Mouse (Mus musculus) monocyte, adult 2 months (primary cell): ENCODE data around the gene Vwa8.

Source experiments
- DNase-seq, 2 experiments: peaks; one replicate each; pipeline ENCODE4 v3.0.0; 2022; ENCODE audit warnings: low spot score in 2 of 2, low read depth in 1 of 2

The Vwa8 gene

DNA sequence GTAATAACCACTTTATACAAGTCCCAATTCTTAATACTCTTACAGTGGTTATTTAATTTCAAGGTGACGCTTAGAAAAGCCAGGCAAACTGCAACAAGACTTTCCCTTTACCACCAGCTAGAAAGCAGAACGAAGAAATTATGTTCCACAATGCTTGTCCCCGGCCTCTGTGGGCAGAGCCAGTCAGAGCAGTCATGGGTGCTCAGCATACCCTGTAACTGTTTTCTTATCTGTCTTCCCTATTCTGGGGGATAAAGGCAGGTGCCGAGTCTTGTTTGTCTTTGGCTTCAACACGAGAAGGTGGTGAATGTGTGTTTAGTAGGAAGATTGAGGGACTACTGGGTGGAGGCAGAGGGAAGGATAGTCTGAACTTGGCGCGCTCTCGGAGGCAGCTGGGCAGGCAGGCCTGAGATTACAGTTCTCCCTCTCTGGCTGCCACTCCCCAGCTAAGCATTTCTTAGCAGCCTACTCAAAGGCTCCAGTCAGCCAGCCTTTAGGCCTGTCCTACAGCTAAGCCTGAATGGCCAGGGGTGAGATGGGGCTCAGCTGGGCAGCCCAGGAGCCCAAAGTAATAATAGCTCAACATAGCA lies 365.9 kb downstream of the Vwa8 start:
- DNase-seq: no peak

DNA sequence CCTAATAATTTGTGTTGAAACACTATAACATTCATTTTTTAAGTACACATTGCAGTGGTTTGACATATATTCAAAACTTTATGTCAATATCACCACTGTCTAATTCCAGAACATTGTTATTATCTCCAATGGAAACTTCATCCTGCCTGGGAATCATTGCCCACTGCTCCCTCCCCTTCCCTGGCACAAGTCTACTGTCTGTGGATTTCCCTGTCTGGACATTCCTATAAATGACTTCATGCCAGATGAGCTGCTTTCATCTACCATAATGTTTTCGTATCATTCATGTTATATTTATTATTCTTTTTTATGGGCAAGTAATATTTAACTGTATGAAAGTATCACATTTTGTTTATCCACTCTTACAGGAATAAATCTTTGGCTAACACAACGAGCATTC lies 367.5 kb downstream of the Vwa8 start:
- no peak for DNase-seq

DNA sequence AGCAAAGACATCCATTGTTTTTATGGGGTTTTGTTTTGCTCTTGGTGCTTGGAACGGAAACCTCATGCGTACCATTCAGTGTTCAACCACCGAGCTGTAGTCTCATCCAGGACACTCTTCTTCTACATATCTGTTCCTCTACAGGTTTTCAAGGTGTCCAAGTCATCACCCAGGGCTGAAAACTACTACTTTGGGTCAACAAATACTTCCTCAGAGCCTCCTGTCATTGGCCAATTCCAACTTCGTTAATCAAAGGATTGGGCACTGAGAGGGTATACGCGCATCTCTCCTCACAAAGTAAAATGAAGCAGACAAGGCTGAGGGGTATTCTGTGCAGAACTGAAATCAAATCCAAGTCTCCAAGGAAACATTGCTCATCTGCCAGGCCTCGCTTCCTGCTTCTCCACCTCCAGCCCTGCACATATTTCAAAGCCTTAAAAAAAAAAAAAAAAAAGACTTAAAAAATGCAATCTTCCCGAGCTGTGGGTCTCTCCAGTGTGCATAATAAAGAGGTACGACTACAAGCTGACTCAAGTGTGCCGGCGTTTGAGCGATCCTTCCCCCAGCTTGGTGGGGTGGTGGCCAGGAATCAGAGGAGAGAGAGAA lies 374.7 kb downstream of the Vwa8 start:
- DNase-seq: no peak

DNA sequence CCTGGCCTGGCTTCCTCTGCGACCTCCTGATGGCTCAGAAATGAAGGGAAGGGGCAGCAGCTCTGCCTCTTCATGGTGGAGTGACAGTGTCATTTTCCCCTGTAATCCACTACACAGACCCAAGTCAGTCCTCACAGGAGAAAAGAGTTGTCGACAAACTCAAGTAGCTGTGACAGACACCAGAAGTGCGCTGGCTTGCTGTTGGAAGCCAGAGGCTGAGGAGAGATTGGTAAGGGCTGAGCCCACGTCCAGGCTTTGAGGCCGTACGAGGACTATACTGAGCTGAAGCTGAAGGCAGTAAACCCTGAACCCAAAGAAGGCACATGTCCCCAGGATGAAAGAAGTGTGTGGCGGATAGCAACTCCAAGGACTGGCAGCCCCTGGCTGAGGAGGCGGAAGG lies 376.6 kb downstream of the Vwa8 start:
- DNase-seq: no peak

DNA sequence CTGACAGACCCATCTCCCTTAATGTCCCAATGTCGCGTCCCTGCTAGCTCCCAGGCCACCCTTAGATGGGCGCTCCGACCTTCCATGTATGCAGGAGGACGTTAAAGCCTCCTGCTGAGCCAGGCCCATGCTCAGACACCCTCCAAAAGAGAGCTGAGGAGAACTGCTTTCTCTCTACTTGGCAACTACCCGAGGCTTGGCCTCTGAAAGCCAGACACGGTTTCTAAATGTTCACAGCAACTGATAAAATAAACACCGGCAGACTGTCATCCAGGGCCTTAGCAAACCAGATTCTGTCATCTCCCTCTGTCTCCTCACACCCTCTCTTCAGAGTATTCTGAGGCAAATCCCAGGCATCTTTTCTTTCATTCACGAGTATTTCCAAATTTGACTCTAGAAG lies 377.2 kb downstream of the Vwa8 start:
- DNase-seq: no peak

DNA sequence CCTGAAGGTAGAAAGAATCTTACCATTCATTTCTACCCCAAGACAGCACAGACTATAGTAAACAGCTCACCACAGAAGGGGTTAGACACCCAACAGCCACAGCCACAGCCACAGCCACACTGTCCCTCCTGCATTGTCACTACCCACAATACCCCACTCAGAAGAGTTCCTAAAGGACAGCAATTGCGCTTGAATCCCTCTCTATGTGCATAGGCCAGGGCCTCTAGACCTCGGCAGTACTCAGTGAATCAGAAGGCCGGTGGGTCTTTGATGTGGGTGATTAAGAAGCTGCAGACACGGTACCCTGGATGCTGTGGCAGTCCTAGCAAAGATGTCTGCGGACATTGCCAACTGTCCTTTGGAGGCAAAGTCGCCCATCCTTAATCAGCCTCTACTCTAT lies 377.9 kb downstream of the Vwa8 start:
- no peak for DNase-seq

DNA sequence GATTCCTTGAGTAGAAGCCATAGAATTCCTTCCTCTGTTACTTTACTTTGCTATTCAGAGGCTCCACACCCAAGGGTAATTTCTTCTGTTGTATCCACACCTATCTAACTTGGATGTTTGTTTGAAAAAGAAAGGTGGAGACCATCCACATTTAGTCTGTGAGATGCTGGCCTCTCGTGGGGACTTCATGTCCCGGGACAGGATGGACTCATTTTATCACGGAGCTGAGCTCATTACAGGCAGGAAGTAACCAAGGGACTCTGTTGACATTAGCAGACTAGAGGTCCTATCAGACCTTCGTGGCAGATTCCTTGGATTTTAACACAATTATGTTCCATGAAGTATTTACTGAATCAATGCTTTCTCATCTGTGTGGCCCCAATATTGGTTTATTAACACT lies 379.1 kb downstream of the Vwa8 start:
- DNase-seq: no peak

DNA sequence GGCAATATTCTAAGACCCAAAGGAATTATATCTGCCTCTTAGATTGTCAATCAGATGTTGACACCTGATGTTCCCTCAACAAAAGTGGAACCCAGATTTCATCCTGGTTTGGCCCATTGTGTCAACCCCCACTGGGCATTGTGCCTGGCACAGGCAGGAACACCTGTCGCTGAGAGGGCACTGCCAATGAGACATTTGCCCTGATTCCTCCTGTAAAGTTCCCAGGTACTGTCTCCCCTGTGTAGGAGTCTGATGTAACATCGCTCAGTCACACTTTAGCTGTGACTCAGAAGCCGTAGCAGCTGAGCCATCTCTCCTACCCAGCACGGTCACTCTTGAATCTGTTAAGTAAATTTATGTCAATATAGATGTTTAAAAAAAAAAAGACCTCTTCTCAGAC lies 382.8 kb downstream of the Vwa8 start:
- no peak for DNase-seq

DNA sequence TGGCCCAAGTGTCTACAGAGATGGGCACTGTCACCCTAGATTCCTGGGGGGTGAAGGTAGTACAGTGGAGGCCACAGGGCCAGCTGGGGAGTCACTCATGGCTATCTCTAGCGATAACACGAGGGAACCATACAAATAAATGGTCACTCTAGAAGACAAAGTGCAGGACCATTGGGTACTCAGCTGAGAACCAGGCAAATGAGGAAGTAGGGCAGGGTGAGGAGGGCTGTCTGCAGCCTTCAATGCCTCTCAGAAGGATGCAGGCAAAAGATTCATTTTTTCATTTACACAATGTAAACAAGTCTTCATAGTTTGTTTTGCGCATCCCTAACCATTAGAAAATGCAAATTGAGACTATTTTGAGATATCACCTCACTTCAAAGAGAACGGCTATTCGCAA lies 384.8 kb downstream of the Vwa8 start:
- DNase-seq: no peak

DNA sequence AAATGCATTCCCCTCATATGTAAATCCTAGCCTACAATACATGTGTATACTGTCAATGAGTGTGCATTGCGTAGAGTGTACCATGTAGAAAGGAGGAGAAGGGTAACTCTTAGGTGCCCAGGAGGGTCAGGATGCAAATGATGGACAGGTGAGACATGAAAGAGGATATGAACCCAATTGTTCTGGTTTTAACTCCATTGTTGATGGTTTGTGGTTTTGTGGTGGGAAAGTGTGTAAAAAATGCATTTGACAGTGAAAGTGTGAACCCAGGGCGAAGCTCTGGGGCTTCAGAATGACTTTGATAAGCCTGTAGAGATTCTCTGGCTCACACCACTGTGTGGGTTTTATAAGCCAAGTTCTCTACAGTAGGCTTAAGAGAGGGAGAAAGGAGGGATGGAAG lies 385.7 kb downstream of the Vwa8 start:
- no peak for DNase-seq

DNA sequence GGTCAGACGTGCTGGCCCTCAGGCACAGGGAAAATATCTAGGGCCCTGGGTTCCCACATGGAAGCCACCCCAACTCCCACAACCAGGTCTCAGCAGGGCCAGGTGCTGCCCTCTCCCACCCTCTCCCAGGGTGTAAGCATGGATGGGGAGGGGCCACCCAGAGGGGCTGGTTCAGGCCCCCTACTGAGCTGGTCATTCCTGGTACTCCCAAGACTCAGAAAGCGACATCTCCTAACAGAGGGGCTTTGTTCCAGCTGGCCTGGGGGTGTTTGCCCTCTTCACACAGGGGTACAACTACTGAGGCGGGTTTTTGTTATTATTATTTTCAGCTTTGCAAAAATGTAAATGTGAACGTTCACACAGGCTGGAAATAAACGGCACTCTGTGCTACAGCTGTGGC lies 386.3 kb downstream of the Vwa8 start:
- DNase-seq: no peak

DNA sequence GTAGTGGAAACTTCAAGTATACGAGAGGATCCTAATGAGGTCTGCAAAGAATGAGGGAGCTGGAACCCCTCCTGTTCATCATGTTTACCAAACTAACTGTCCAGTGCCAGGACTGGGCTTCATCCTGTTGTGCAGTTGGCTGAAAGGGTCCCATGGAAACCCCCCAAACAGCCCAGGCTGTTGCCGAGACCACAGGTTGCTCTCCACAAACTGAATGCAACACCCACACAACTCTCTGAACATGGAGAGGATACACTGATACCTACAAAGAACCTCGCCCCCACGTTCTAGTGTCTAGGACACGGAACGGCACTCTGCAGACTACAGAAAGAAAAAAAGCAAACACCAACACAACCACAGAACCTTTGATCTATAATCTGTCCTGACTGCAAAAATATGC lies 387.4 kb downstream of the Vwa8 start:
- DNase-seq: no peak

DNA sequence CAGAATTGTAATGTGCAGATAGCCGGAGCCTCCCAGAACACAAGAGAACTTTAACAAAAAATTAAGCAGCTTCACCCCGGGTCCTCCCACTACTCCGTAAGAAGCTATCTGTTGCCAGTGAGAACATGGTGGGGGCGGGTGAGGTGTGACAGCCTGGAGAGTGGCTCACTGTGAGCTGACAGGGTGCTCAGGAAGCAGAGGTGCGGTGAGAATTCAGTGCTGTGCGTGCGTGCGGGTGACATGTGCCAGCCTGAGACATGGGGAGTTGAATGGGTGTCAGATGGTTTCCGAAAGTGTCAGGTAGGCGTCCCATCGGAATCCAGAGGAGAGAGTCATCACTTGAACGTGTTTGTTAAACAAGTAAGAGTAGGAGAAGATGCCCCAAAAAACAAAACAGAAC lies 390.6 kb downstream of the Vwa8 start:
- DNase-seq: no peak

DNA sequence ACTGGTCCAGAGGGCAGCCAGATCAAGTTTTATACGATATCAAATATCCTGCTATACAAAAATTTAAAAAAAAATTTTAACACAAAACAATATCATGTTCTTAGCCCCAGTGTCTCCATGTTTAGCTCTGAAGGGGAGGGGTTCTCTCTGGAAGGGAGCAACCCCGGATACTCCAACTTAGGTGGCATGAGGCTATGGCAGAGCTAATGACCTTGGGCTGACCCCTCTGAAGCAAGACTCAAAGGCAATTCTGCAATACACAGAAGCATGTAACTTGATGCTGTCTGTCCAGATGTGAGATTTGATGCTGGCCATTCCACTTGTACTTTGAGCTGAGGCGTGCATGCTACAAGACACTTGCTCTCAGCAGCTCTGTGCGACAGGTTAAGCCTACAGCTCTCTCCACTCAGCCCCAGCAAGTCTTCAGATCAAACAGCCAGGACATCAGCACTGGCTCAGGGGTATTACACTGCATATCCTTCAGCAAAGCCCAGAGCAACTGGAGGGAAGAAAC lies 392.3 kb downstream of the Vwa8 start:
- no peak for DNase-seq

DNA sequence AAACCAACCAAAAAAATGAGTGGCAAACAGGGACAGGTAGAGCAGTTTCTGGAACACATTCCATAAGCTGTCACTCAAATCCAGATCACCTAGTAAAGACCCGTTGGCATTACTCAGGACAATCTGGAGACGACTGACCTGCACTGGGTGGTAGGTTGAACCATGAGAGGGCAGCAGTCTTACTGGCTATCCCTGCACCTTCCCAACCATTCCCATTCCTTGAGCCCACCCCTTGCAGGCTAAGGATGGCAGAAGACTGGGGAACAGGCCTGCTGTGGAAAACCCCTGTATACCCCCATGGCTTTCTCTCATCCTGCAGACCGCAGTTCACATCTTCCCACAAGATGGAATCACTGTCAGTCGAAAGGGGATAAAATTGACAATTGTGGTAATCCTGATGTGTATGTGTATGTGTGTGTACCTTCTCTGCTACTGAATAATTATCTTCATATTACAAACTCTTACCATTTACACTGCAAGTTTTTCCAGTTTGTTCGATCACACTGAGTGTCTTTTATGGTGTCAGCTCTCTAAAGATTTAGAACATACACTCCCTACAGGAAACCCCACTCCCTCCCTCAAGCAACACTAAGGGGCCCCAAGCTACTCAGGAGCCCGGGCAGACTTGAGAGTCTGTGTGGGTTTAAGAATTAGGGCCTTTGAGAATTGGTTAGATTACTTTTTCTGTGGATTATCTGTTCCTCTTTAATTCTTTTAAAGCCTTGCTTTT lies 393.0 kb downstream of the Vwa8 start:
- DNase-seq: no peak

DNA sequence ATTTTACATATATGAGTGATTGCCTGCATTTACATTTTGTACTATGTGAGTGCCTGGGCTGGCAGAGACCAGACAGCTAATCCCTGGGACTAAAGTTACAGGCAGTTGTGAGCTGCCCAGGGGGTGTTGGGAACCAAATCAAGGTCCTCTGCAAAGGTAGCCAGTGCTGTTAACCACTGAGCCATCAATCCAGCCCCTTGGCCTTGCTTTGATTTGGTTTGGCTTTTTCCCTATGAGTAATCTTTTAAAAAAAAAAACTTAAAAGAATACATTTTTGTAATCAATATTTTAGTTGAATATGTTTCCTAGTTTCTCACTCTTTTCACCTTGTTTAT lies 393.5 kb downstream of the Vwa8 start:
- no peak for DNase-seq

DNA sequence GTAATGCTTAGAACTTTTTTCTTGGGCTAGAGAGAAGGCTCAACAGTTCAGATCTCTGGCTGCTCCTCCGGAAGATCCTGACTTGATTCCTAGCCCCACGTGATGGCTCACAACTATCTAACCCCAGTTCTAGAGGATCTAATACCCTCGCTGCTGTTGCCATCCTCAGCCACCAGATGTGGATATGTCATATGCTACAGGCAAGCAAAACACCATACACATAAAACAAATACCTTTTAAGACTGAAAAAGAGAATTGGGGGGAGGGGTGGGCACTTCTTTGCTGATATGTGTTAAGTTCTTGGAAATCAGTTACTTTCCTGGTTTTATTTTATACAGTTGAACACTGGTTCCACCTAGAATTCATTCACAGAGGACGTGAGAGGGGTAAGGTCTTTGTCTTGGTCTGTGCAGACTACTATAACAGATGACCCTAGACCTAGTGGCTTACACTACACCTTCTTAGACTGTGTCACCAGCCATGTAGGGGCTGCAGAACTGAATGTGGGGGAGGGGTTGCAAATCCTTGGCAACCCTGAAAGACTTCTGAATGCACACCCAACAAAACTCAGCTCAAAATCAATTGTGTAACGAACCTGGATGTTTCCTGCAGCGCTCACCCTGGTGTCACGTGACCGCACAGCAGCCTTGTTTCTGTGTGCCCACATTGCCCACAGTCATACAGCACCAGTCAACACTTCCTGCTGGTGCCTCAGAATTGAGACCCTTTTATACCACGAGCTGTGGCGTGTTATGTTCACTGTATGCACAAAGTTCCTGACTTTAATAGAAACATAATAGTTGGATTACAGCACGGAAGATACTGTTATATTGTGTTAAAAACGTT lies 394.4 kb downstream of the Vwa8 start:
- DNase-seq: no peak

DNA sequence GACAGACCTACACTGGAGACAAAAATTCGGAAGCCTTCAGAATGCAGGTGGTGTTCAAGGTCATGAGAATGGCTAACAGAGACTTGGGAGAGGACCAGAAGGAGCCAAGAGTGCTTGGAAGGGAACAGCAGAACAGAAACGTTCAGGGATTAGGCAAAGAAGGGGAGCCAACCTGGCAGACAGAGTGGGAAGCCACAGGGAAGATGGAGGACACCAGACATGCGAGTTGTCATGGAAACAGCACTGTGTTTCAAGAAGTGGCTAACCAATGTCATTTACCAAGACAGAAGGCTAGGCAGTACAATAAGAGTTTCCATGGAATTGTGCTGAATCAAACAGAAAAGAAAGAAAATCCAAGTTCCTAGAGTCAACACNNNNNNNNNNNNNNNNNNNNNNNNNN lies 395.7 kb downstream of the Vwa8 start:
- no peak for DNase-seq

DNA sequence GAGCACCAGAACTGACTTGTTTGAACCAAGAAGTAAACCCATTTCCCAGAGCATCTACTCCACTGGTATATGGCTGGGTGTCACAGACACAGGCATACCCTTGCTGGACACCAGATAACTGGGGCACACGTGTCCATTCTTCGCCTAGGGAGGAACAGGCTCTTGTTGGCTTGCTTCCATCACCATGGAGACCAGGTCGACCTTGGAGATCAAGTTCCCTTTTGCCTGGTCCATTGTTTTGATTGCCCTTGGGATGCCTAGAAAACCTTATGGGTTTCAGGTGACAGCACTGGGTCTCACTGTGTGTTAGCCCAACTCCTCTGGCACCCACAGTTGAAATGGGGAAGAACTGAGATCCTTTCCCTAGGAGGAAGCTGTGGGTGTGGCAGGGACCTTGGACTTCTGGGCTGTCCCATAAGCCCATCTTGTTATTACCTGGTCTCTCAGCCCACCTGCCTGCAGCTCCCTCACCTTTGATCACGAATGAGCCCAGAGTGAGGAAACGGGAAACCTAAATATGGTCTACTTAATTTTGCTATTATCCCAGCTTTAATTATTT lies 403.0 kb downstream of the Vwa8 start:
- DNase-seq: no peak
